Mouse (Mus musculus): ENCODE measurements around the gene Selenot.

Gene Selenot

GRCm38 (mm10) chr3:58636406-58637295 is 60.2 kb downstream of the Selenot start, which contains the start of gene Erich6:
TSS of gene Erich6 (minus strand) at chr3:58637207.
- DNase-seq = peak; percentile 46
